24 mouse cellular contexts compared by ENCODE assay signal in genomic region chrX:114694540-114694939, GRCm38 (mm10).
A peak's percentile ranks its signal among the peaks of the same experiment; 100 is the strongest.
DNase-seq lines count a peak whose midpoint lies in the region; ATAC-seq and TF ChIP-seq lines count a peak whose summit lies in the region.
"Had no signal": no experiment of that assay in that cellular context is flagged by ENCODE, and none has a peak within 500 bp of the region (broad histone marks: within the 10 kb centered on the region; RNA-seq: fewer than 3 reads in every experiment).

No protein-coding gene starts in this region.

- H3K9me3 ChIP-seq in lung, embryonic 14.5 days (ENCODE audit: low read depth, low read length) = no peaks in the 10 kb centered on the region
- no peaks in the 10 kb centered on the region for H3K9me3 ChIP-seq in embryonic facial prominence, embryonic 10.5 days
- H3K9me3 ChIP-seq in forebrain, embryonic 12.5 days = no peaks in the 10 kb centered on the region
- H3K9me3 ChIP-seq: embryonic facial prominence, embryonic 13.5 days; forebrain, embryonic 13.5 days; heart, embryonic 15.5 days had no signal

- TF ChIP-seq CTCF in lung, embryonic 14.5 days (IDR thresholded peaks at IDR 0.05; ENCODE audit: low read depth) = no peak

- 26% methylated on average over 2 of the region's 2 CpGs for WGBS in lung, embryonic 14.5 days
- WGBS in embryonic facial prominence, embryonic 10.5 days = 32% methylated on average over 2 of the region's 2 CpGs
- 45% methylated on average over 2 of the region's 2 CpGs for WGBS in forebrain, embryonic 12.5 days

- no peak overlapping the region for H3K4me3 ChIP-seq in lung, embryonic 14.5 days (ENCODE audit: low read depth, low read length)
- no peak overlapping the region for H3K4me3 ChIP-seq in embryonic facial prominence, embryonic 10.5 days
- H3K4me3 ChIP-seq in forebrain, embryonic 12.5 days (replicated peaks) = no peak overlapping the region
- H3K4me3 ChIP-seq: embryonic facial prominence, embryonic 13.5 days; forebrain, embryonic 13.5 days; heart, adult 2 months; heart, embryonic 15.5 days had no signal

- no peak overlapping the region for H3K4me2 ChIP-seq in lung, embryonic 14.5 days
- H3K4me2 ChIP-seq in forebrain, embryonic 12.5 days = no peak overlapping the region
- H3K4me2 ChIP-seq: embryonic facial prominence, embryonic 13.5 days; forebrain, embryonic 13.5 days; heart, embryonic 11.5 days; heart, embryonic 15.5 days; hindbrain, embryonic 14.5 days had no signal

- H3K27me3 ChIP-seq in lung, embryonic 14.5 days (ENCODE audit: insufficient read depth, low read length) = no peaks in the 10 kb centered on the region
- no peaks in the 10 kb centered on the region for H3K27me3 ChIP-seq in embryonic facial prominence, embryonic 10.5 days (replicated peaks; ENCODE audit: low read depth, poor library complexity, severe bottlenecking)
- H3K27me3 ChIP-seq in forebrain, embryonic 12.5 days = no peaks in the 10 kb centered on the region
- H3K27me3 ChIP-seq: embryonic facial prominence, embryonic 13.5 days; forebrain, embryonic 13.5 days; heart, embryonic 15.5 days had no signal

- H3K27ac ChIP-seq in lung, embryonic 14.5 days (ENCODE audit: low read depth) = no peak overlapping the region
- H3K27ac ChIP-seq in embryonic facial prominence, embryonic 10.5 days (replicated peaks) = no peak overlapping the region
- H3K27ac ChIP-seq in forebrain, embryonic 12.5 days = no peak overlapping the region
- H3K27ac ChIP-seq: embryonic facial prominence, embryonic 13.5 days; forebrain, embryonic 13.5 days; heart, adult 2 months; heart, embryonic 15.5 days; hindbrain, embryonic 14.5 days had no signal

- no peaks in the 10 kb centered on the region for H3K4me1 ChIP-seq in lung, embryonic 14.5 days (ENCODE audit: insufficient read depth)
- H3K4me1 ChIP-seq in embryonic facial prominence, embryonic 10.5 days = no peaks in the 10 kb centered on the region
- H3K4me1 ChIP-seq in forebrain, embryonic 12.5 days = no peaks in the 10 kb centered on the region
- H3K4me1 ChIP-seq: embryonic facial prominence, embryonic 13.5 days; forebrain, embryonic 13.5 days; heart, embryonic 15.5 days had no signal

- no peak for ATAC-seq in lung, embryonic 14.5 days (ENCODE audit: insufficient read depth)
- no peak for ATAC-seq in forebrain, embryonic 12.5 days (ENCODE audit: low FRiP score)
- ATAC-seq: activated CD4-positive, CD25-positive, alpha-beta regulatory T cell, adult 4 months; CD4-positive, CD25-positive, alpha-beta regulatory T cell, adult 4 months; forebrain, embryonic 13.5 days; forebrain, postnatal 0 days had no signal

- no peak overlapping the region for H3K9ac ChIP-seq in lung, embryonic 14.5 days
- H3K9ac ChIP-seq in forebrain, embryonic 12.5 days = no peak overlapping the region
- H3K9ac ChIP-seq: embryonic facial prominence, embryonic 13.5 days; forebrain, embryonic 13.5 days; forebrain, postnatal 0 days; heart, embryonic 15.5 days; hindbrain, embryonic 14.5 days had no signal

- DNase-seq in embryo, embryonic 10 days (ENCODE audit: low spot score) = peak; percentile 26
- no peak for DNase-seq in embryo, embryonic 11 days
- peak; percentile 0 for DNase-seq in lung, embryonic 14.5 days
- no peak for DNase-seq in lung, postnatal 14 days
- peak; percentile 11 for DNase-seq in WW6 (ENCODE audit: low read depth, low spot score)
- peak; percentile 8 for DNase-seq in embryonic facial prominence, embryonic 10.5 days (ENCODE audit: low spot score)
- DNase-seq in thymus, adult 18-20 months = no peak
- DNase-seq: adrenal gland, postnatal 14 days; B cell, adult 2 months; cerebellum, adult 11-12 months; cerebellum, adult 9-10 months; cerebellum, postnatal 25 days; forebrain, postnatal 0 days; gastrocnemius, postnatal 14 days; heart, adult 2 months; kidney, adult 18-20 months had no signal

- no peaks in the 10 kb centered on the region for H3K36me3 ChIP-seq in lung, embryonic 14.5 days (ENCODE audit: insufficient read depth)
- H3K36me3 ChIP-seq in embryonic facial prominence, embryonic 10.5 days (replicated peaks) = no peaks in the 10 kb centered on the region
- H3K36me3 ChIP-seq in forebrain, embryonic 12.5 days (replicated peaks) = no peaks in the 10 kb centered on the region
- H3K36me3 ChIP-seq: embryonic facial prominence, embryonic 13.5 days; heart, embryonic 15.5 days had no signal

Comparison
In these comparisons a context has a peak if more than half of its experiments do, and no peak if none do; other contexts are left out.
1. DNase-seq: peak in embryo, embryonic 10 days (single experiment), lung, embryonic 14.5 days (single experiment), WW6 (single experiment) and embryonic facial prominence, embryonic 10.5 days (single experiment); none in embryo, embryonic 11 days (single experiment), lung, postnatal 14 days (single experiment) and thymus, adult 18-20 months (0 of 2).